Mouse (Mus musculus) bone marrow macrophage, adult 2 months (primary cell): ENCODE data around the gene 1700016K19Rik.

Source experiments
- CTCF ChIP-seq: IDR thresholded peaks from 2 replicates; pipeline ENCODE4 v1.5.1; 2012; ENCODE audit warnings: low read depth, mild to moderate bottlenecking, low read length, moderate library complexity
- POLR2A ChIP-seq: IDR thresholded peaks from 2 replicates; pipeline ENCODE4 v1.6.1; 2012; ENCODE audit warnings: mild to moderate bottlenecking, low read depth, low read length, borderline replicate concordance

- TF ChIP-seq CTCF (no peak), POLR2A (no peak)
Observed at GRCm38 (mm10) chr11:76015251-76015650, 15.5 kb downstream of the 1700016K19Rik start.
